Mouse (Mus musculus) hindlimb bud, embryonic 11.5 days (tissue): Measurements from ENCODE around the gene Sppl2b.

Experiments used
- DNase-seq: peaks from one replicate; pipeline ENCODE4 v3.0.0-alpha.2; 2012; ENCODE audit warnings: low read depth, low spot score; ENCODE audit errors: extremely low spot score

Sppl2b gene

DNA sequence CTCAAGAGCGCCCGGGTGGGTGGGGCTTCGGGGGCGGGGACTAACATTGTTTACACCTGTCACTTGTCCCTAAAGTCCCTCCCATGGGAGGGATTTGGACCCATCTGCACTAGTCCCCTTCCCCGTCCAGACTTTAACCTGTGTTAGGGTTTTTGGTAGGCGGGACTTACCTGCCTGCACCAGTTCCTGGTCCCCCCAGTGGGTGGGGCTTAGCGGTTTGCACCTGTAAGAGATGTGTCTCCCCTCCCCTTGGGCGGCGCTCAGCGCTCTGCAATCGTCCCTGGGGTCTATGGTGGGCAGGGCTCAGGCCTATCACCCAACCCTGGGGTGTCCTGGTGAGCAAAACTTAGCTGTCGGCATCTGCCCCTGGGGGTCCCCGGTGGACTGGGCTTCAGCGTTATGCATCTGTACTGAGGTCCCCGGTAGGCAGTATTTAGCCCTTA lies 62.3 kb downstream of the Sppl2b start:
- no peak for DNase-seq

DNA sequence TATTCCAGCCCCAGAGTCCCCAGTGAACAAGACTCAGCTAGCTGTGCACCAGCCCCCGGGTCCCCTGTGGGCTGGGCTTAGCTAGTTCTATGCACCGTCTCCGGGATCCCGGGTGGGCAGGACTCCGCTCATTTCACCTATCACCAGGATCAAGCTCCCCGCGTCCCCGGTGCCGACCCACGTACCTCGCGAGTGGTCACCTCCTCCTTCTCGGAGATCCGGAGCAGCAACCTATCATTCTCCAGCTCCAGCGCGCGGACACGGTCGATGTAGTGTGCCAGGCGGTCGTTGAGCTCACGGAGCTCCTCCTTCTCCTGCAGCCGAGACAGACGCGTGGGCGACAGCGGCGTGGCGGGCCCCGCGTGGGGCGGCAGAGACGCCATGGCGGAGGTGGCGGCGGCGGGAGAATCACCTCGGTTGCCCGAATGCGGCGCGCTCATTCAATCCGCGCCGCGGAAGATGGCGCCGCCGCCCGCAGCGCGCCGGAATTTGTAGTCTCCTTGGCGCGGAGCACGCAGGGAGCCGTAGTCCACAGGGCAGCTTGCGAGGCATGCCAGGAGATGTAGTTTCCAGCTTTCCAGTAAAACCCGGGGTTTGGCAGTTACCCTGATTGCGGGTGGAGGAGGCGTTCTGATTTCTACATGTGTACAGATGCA lies 62.8 kb downstream of the Sppl2b start, which contains the start of gene Lmnb2:
TSS of gene Lmnb2 (minus strand) at position 467 of the 656 bp plus-strand sequence.
- no peak for DNase-seq
